Mouse (Mus musculus): Measurements from ENCODE around the gene Hbq1b. TPM values are rescaled to one million over a fixed set of nuclear protein-coding genes. Genes with fewer than 3 reads are reported as not detected.
"Not testable (repeated sequence)": the region's sequence is repeated elsewhere in the genome, so short reads cannot be mapped to it uniquely, and the experiment has no call there.

Gene Hbq1b
- total RNA-seq, 2 experiments from 2014 or later: 3.4 to 5.2 TPM

DNA sequence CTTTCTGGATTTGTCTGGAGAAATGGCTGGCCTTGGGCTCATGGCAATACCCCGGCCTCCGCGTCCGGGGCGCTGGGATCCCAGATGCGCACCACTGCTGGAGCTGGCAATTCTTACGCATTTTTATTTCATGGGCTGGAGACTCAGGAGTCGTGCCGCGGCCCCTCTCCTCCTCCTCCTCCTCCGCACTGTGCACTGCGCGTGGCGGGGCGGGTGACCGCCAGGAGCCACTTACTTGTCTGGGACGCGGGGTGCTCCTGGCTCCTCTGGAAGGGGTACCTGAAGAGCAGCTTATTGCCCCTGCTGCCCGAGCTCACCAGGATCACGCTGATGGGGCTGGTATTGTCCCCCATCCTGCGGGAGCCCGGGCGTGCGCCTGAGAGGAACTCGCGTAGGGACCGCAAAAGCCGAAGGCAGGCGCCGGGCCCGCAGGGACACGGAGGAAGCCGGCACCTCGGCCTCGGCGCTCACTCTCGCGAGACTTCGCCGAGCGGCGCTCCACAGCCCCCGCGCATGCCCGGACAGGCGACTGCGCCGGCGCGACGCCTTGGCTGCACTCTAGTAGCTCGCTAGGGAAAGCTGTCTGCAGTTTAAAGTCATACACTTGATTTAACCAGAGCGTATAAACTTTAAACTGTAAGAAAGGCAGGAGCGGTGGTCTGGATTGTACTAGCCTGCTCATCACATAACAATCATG, 19.4 kb upstream of the Hbq1b start, which contains the start of gene Nprl3:
Gene Nprl3 (minus strand): TSS at position 520 of the 697 bp plus-strand sequence.
- intact Hi-C loops (cut with DNase I): no loop called here
- DNase-seq: peak; percentile 97

DNA sequence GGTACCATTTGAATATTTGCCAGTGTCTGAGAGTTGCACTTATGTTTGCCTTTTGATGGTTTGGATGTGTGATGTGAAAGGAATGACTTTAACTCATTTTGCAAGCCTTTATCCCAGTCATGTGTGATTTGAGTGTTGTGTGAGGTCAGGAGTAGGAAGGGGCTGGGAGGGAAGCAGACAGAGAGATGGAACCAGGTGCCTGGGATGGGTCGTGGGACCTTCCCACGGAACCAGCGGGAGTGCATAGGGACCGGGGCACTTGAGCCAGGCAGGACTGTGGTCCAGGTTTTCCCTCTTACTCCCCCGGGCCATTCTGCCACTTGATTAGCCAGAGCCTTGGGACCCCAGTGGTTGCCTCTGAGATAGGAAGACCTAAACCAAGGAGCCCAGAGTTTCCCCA, 18.8 kb upstream of the Hbq1b start:
- intact Hi-C loops (cut with DNase I): no loop called here
- no peak for DNase-seq

DNA sequence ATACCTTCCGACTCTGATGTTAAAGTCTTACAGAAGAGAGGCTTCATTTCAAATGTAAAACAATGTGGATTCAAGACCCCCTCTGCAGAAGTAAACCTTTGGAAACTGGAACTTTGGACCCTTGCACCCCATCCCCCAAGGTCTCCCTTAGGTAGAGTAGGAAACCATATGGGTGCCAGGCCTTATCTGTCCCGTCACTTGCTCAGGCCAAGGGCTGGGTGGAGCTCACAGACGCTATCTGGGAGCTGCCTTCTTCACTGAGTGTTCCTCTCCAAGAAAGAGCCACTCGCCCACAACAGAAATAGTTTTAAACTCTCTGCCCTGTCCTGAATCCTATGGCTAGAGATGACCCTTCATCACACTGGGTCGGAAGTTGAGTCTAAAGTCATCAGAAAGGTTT, 17.8 kb upstream of the Hbq1b start:
- intact Hi-C loops (cut with DNase I): no loop called here
- DNase-seq: no peak

DNA sequence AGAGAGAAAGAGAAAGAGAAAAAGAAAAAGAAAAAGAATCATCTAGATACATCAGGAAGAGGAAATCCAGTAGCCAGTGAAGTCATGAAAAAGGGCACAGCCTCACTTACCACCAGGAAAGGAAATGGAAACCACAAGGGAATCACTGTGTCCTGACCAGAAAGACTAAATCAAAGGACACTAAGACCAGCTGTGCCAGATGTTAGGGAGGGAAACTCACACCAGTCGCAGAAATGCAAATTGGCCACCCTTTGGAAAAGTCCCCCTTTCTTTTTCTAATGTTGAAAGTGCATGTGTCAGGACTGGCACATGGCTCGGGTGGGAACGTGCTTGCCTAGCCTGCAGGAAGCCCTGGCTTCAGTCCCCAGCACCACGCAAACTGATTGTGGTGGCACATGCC, 15.6 kb upstream of the Hbq1b start:
- no peak for DNase-seq
- intact Hi-C loops (cut with DNase I): no loop called here

DNA sequence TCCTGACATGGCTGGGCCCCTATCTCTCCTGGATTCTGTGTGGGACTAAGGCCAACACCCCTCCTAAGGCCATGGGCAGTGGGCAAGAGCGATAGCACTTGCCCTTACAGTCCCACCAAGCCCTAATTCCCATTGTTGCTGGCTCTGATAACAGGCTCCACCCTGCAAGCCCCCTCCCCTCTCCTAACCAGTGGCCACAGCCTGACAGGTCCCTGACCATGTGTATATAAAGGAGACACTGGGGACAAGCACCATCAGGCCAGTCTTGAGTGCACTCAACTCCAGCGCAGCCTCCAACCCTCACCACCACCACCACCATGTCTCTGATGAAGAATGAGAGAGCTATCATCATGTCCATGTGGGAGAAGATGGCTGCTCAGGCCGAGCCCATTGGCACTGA, 10.4 kb upstream of the Hbq1b start, which contains the start of gene Hba-x:
Gene Hba-x (plus strand): TSS at position 54 of the 400 bp plus-strand sequence.
- DNase-seq: no peak
- intact Hi-C loops (cut with DNase I): no loop called here

DNA sequence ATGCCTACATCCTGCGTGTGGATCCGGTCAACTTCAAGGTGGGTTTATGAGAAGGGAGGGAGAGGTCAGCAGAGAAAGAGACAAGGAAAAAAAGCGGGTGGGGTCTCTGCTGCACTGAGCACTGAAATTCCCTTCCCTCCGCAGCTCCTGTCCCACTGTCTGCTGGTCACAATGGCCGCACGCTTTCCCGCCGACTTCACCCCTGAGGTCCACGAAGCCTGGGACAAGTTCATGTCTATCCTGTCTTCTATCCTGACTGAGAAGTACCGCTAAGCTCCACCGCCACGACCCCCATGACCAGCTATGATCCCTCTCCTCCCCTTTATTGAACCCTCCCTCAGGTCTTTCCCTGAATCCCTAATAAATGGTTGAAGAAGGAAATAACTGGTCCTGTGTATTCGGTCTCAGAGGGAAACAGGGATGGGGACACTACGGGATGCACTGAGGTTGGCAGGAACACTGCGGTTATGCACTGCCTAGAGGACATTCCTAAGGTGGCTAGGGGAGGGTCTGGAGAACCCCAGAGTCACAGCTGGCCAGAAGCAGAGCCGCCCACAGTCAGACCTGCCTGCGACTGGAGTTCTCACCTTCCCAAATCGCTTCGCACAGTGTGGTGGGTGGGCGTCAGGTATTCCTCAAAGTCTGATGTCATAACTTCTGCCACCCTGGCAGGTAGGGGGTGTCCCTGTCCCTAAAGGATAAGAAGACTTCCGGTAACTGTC, 8.9 kb upstream of the Hbq1b start:
- no peak for DNase-seq
- intact Hi-C loops (cut with DNase I): no loop called here

DNA sequence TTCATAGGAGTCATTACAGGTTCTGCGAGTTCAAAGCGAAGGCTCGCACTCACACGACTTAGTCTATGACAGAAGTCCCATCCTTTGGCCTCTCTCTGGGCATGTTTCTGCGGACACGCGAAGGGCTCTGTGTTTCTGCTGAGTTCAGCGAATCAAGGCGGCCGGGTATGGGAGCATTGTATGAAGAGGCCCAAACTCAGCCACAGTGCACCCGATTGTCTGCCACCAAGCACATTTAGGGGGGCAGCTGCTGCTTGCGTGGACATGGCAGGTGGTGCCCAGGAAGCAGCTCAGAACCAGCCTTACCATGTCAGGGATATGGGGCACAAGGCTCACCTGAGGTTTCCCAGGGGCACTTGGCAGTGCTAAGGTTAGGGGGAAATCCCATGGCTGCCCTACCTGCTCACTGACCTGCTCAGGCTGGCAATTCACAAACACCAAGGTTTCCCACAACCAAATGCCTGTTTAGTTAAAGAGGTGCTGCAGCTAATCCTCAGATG, 8.3 kb upstream of the Hbq1b start:
- no peak for DNase-seq
- intact Hi-C loops (cut with DNase I): no loop called here

DNA sequence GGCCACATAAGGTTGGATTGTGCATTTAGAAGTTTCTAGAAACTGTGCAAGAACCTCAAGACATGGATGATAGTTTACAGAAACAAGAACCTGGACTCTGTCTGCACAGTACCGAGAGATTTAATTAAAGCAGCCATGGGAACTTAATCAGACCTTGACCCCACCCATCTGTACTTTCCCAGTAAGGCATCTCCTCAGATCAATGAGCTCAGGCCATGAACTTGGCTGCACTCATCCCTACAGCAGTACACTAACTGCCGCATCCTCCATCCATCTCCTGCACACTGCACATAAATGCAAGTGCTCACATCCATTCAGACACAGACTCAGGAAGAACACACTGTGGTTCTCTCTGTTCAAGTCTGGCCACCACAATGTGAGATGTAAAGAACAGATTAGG, 6.1 kb upstream of the Hbq1b start:
- intact Hi-C loops (cut with DNase I): no loop called here
- no peak for DNase-seq

DNA sequence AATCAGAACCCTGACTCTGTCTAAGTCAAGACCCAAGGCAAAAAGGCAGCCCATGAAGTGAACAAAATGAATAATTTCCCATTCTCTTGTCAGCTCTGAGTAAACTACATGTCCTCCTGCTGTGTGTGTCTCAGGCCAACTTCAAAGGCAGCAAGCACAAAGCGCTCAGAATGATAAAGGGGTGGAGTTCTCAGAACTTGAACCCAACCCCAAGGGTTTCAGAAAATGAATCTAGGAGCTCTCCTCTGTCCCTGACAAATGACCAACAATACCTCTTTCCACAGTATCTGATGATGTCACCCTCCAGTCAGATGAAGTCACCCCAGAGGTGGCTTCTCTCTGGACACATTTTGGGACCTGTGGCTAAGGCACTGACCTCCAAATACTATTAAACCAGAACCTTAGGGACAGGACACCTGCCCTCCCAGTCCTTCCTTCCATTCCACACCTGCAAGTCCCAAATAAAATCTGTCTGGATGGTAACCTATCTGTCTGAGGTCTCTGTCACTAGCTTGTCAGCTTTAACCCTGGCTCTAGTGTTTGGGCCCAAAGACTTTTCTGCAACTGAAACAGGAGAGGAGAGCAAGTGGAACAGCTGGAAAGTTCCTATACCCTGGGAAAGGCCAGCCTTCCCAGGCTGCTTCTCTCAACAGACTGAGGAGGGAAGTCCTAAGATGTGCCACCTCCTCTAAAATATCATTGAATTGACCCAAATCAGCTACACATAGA, 5.2 kb upstream of the Hbq1b start:
- no peak for DNase-seq
- intact Hi-C loops (cut with DNase I): no loop called here

DNA sequence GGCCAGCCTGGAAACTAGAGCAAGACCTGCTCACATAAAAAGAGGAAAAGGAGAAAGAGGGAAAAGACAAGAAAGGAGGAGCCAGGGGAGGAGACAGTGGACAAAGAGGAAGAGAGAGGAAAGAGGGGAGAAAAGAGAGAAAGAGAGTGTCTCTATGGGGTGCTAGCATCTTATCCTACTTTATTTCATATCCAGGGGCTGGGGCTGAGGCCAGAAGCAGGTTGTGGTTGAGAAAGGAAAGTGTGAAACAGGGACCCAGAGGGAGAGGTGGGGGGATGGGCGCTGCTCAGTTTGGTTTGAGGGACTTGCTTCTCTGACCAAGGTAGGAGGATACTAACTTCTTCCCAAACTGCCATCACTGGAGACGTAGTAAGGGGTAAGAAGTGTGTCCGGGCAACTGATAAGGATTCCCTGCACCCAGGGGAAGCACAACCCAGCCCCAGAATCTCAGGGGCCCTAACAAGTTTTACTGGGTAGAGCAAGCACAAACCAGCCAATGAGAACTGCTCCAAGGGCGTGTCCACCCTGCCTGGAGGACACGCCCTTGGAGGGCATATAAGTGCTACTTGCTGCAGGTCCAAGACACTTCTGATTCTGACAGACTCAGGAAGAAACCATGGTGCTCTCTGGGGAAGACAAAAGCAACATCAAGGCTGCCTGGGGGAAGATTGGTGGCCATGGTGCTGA, 3.5 kb upstream of the Hbq1b start, which contains the start of gene Hba-a1:
Gene Hba-a1 (plus strand): TSS at position 421 of the 687 bp plus-strand sequence.
- intact Hi-C loops (cut with DNase I); DNase-seq: not testable (repeated sequence)

DNA sequence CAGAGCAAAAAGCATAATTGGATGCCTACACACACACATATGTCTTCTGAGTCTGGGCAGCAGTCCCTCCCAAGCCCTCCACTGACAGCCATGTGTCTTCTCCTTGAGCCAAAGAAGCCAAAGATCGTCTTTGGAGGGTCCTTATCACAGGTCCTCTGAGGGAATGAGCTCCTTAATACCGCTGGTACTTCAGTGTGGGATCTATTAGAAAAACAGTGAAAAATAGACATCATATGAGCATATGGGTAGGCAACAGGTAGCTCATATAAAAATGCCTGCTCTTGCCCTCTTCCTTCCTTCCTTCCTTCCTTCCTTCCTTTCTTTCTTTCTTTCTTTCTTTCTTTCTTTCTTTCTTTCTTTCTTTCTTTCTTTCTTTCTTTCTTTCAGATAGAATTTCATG, 2.2 kb upstream of the Hbq1b start:
- intact Hi-C loops (cut with DNase I): not testable (repeated sequence)

DNA sequence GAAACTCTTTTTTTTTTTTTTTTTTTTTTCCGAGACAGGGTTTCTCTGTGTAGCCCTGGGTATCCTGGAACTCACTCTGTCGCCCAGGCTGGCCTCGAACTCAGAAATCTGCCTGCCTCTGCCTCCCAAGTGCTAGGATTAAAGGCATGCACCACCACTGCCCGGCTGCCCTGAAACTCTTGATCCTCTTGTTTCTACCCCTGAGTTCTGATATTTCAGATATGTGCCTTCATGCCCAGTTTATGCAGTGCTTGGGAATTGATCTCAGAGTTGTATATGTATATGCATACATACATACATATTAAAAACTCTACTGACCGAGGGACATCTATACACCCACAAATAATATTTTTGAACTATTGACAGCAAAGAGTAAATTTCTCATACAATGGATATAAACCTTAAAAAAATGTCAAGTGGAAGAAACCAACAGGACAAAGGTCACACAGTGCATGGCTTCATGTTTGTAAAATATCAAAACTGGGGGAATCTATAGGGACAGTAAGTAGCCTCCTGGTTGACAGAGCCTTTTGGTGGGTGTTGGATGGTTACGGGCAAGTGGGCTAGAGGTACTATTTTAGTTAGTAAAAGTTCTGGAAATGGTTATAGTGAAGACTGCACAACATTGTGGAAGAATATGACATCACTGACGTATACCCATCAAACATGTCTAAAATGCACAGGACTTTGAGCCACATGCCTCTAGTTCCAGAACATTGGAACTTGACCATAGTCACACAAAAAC, 1.6 kb upstream of the Hbq1b start:
- no peak for DNase-seq
- intact Hi-C loops (cut with DNase I): no loop called here

More for the DNA sequence above, 2.2 kb upstream of the Hbq1b start:
- not testable (repeated sequence) for DNase-seq

DNA sequence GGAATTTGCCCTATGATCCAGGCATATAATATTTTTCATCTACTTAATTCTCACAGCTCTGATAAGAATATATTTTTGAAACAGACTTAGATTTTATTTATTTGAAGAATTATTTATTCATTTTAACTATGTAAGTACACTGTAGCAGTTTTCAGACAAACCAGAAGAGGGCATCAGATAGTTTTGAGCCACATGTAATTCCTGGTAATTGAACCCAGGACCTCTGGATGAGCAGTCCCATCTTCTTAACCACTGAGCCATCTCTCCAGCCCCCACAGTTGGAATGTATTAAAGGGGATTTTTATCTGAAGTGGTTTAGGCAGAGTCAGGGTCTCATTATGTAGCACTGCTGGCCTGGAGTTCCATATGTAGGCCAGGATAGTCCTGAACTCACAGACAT, 878 bp upstream of the Hbq1b start:
- intact Hi-C loops (cut with DNase I); DNase-seq: not testable (repeated sequence)

DNA sequence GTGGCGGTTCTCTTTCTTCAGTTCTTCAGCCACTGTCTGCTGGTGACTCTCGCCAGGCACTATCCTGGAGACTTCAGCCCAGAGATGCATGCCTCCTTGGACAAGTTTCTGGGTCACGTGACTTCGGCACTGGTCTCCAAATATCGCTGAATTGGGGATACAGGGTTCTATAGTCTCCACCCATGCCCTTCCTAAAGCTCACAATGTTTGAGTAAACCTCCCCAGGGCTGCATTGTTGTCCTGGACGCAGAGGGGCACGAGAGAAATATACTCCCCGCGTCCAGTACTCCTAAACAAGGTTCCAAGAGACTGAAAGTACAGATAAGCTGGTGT, 694 bp downstream of the Hbq1b start:
- intact Hi-C loops (cut with DNase I): no loop called here
- DNase-seq: no peak

DNA sequence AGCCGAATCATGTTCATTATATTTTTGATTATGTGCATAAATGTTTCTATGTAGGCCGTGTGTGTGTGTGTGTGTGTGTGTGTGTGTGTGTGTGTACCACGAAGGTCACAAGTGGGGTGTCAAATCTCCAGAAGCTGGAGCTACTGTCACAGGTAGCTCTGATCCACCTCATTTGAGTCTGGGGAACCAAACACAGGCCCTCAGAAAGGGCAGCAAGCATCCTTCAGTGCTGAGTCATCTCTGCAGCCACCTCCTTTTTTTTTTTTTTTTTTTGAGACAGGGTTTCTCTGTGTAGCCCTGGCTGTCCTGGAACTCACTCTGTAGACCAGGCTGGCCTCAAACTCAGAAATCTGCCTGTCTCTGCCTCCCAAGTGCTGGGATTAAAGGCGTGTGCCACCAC, 6.1 kb downstream of the Hbq1b start:
- intact Hi-C loops (cut with DNase I); DNase-seq: not testable (repeated sequence)

DNA sequence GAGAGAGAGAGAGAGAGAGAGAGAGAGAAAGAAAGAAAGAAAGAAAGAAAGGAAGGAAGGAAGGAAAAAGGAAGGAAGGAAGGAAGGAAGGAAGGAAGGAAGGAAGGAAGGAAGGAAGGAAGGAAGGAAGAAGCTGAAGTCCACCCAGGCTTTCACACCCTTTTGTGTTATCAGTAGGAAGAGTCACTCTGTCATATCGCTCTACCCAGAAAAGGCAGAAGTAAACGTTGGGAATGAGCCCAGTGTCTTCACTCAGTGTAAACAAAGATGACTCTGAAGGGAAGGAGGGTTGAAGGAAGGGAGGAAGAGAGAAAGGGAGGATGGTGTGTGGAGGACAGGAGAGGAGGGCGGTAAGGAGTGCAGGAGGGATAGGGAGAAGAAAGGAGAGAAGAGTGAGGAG, 6.7 kb downstream of the Hbq1b start:
- DNase-seq; intact Hi-C loops (cut with DNase I): not testable (repeated sequence)

DNA sequence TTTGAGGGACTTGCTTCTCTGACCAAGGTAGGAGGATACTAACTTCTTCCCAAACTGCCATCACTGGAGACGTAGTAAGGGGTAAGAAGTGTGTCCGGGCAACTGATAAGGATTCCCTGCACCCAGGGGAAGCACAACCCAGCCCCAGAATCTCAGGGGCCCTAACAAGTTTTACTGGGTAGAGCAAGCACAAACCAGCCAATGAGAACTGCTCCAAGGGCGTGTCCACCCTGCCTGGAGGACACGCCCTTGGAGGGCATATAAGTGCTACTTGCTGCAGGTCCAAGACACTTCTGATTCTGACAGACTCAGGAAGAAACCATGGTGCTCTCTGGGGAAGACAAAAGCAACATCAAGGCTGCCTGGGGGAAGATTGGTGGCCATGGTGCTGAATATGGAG, 9.4 kb downstream of the Hbq1b start, which contains the start of gene Hba-a2:
Gene Hba-a2 (plus strand): TSS at position 287 of the 400 bp plus-strand sequence.
- intact Hi-C loops (cut with DNase I); DNase-seq: not testable (repeated sequence)

DNA sequence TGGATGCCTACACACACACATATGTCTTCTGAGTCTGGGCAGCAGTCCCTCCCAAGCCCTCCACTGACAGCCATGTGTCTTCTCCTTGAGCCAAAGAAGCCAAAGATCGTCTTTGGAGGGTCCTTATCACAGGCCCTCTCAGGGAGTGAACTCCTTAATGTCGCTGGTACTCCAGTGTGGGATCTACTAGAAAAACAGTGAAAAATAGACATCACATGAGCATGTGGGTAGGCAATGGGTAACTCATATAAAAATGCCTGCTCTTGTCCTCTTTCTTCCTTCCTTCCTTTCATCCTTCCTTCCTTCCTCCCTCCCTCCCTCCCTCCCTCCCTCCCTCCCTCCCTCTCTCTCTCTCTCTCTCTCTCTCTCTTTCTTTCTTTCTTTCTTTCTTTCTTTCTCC, 10.7 kb downstream of the Hbq1b start:
- intact Hi-C loops (cut with DNase I); DNase-seq: not testable (repeated sequence)

DNA sequence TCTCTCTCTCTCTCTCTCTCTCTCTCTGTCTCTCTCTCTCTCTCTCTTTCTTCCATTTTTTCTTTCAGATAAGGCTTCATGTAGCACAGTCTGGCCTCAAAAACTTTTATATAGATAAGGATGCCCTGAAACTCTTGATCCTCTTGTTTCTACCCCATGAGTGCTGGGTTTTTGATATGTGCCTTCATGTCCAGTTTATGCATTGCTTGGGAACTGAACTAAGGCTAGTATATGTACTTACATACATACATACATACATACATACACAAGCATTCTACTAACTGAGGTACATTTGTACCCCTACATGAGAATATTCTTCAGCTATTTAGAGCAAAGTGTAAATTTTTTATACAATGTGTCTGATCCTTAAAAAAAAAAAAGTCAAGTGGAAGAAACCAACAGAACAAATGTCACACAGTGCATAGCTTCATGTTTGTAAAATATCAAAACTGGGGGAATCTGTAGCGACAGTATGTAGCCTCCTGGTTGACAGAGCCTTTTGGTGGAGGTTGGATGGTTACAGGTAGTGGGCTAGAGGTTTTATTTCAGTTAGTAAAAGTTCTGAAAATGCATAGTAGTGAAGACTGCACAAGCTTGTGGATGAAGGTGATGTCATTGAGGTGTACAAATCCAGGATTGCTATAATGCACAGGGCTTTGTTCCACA, 11.2 kb downstream of the Hbq1b start:
- intact Hi-C loops (cut with DNase I): no loop called here
- DNase-seq: no peak
